Mouse (Mus musculus) hindbrain, postnatal 0 days (tissue): ENCODE data around the gene Auts2. TPM values are rescaled to one million over a fixed set of nuclear protein-coding genes. Genes with fewer than 3 reads are reported as not detected.
A peak's percentile ranks its signal among the peaks of the same experiment; 100 is the strongest.

Experiments
- ATAC-seq: fragments of 200-750 bp; cut with Nextera tagmentation; 2 replicates; pipeline ENCODE4 v1.8.0; 2017; ENCODE audit warnings: mild to moderate bottlenecking, moderate TSS enrichment, moderate library complexity
- DNase-seq: peaks from one replicate; pipeline ENCODE4 v3.0.0-alpha.2; 2015; ENCODE audit warnings: low spot score
- H3K27ac ChIP-seq: fragments of 300-500 bp; sonication (generic); 2 replicates; pipeline ENCODE4 v1.5.1; 2014; ENCODE audit warnings: mild to moderate bottlenecking
- H3K27me3 ChIP-seq: fragments of 300-500 bp; sonication (generic); 2 replicates; pipeline ENCODE4 v1.6.1; 2014; ENCODE audit warnings: low read length, mixed read lengths; ENCODE audit not compliant: insufficient read depth
- H3K36me3 ChIP-seq: fragments of 300-500 bp; sonication (generic); 2 replicates; pipeline ENCODE4 v1.6.1; 2014; ENCODE audit warnings: low read length, mixed read lengths; ENCODE audit not compliant: insufficient read depth
- H3K4me1 ChIP-seq: fragments of 300-500 bp; sonication (generic); 2 replicates; pipeline ENCODE4 v1.6.1; 2014; ENCODE audit warnings: antibody characterized with exemption, low read length, mixed read lengths; ENCODE audit not compliant: insufficient read depth
- H3K4me2 ChIP-seq: fragments of 300-500 bp; sonication (generic); 2 replicates; pipeline ENCODE4 v1.6.1; 2014; ENCODE audit warnings: low read depth, mild to moderate bottlenecking, low read length, moderate library complexity, mixed read lengths
- H3K4me3 ChIP-seq: fragments of 300-500 bp; sonication (generic); 2 replicates; pipeline ENCODE4 v1.5.1; 2014; ENCODE audit warnings: low read length
- H3K9ac ChIP-seq: fragments of 300-500 bp; sonication (generic); replicated peaks from 2 replicates; pipeline ENCODE4 v1.6.1; 2014; ENCODE audit warnings: mild to moderate bottlenecking, low read length, moderate library complexity, mixed read lengths
- H3K9me3 ChIP-seq: fragments of 300-500 bp; sonication (generic); 2 replicates; pipeline ENCODE4 v1.6.1; 2016; ENCODE audit warnings: low read length, mixed read lengths
- CTCF ChIP-seq: IDR thresholded peaks from 2 replicates; pipeline ENCODE4 v1.5.1; 2016; ENCODE audit warnings: antibody characterized with exemption, control low read depth, low read depth
- WGBS: fragments of 180-500 bp; shearing (Covaris S2); extraction: QIAGEN DNeasy Blood & Tissue Kit; methylation state at CpG from one replicate; pipeline ENCODE4 v1.1.7; 2014; 5-methylcytosine and 5-hydroxymethylcytosine counted together
- polyA plus RNA-seq: library from polyadenylated mRNA; unstranded; fragments of >200 nt; fragmentation: Nextera tagmentation; extraction: Ambion mirVana; gene quantifications from 2 replicates; pipeline ENCODE4 v1.2.1, GENCODE M21; 2015
- total RNA-seq: library from RNA; depleted of rRNA; stranded (reverse); fragments of >200 nt; gene quantifications from 2 replicates; pipeline ENCODE4 v1.2.3, GENCODE M21; 2014

Auts2 gene
- total and polyA plus RNA-seq, 2 experiments from 2014 or later: 39.3 to 54.9 TPM

DNA sequence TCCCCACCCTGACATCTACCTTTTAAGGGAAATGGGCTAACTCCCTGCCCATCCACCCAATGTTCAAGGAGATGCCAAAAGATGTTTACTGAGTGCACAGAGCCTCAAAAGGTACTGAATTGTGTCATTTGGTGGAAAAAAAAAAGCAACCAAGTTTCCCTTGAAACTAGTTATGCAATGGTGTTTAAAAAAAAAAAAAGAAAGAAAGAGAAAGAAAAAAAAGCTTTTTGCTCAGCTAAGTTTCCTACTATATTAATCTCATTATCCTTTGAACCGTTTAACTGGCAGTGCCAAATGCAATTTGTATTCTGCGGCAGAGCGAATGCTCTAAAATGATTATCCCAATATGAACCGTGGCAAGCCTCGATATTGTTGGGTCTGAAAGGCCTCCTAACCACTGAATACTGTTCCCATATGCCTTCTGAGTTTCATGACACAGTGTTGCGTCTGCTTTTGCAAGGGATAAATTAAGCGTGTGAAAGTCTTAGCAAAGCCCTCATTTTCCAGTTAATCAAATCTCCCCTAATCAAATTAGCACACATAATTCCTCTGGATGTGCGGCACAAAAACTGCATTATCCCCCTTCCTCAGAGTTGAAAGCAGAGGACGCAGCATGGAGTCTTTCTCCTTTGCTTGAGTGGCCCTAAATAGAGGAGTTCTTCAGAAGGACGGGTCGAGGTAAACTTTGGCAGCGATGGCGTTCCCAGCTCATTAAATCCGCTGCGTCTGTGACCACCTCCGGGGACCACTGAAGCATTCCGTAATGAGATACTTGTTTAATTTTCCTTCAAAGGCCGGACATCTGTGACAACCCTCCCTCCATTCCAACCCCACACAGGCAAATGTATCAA, 897.6 kb downstream of the Auts2 start:
- H3K27ac ChIP-seq: no peak overlapping the region
- H3K36me3 ChIP-seq: no peaks in the 10 kb centered on the region
- WGBS: 24% methylated on average over 18 of the region's 18 CpGs
- no peaks in the 10 kb centered on the region for H3K9me3 ChIP-seq
- peak; percentile 80 for DNase-seq
- H3K4me1 ChIP-seq: peaks cover 47% of the 10 kb centered on the region
- H3K27me3 ChIP-seq: no peaks in the 10 kb centered on the region
- H3K4me3 ChIP-seq: no peak overlapping the region
- no peak overlapping the region for H3K4me2 ChIP-seq
- TF ChIP-seq CTCF: no peak
- no peak overlapping the region for H3K9ac ChIP-seq
- peak; percentile 39 for ATAC-seq

DNA sequence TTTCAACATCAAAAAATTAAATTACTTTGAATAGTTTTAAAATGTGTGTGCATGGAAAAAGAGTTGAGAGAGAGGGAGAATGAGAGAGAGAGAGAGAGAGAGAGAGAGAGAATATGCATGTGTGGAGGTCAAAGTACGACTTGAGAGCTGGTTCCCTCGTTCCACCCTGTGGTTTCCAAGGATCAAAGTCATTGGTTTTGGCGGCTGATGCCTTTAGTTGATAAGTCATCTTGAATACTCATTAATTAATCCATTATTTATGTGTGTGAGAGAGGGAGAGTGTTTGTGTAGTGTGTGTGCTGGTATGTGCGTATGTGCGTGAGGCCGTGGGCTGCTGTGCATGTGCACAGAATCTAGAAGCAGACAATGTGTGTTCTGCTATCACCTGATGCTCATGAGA, 898.8 kb downstream of the Auts2 start:
- Histone ChIP-seq H3K4me2 (no peak overlapping the region), H3K4me1 (peaks cover 47% of the 10 kb centered on the region), H3K27ac (no peak overlapping the region), H3K27me3 (no peaks in the 10 kb centered on the region), H3K36me3 (no peaks in the 10 kb centered on the region), H3K9me3 (no peaks in the 10 kb centered on the region), H3K9ac (no peak overlapping the region), H3K4me3 (no peak overlapping the region)
- no peak for TF ChIP-seq CTCF
- ATAC-seq (no peak), DNase-seq (no peak)
- WGBS: 65% methylated on average over 6 of the region's 6 CpGs

DNA sequence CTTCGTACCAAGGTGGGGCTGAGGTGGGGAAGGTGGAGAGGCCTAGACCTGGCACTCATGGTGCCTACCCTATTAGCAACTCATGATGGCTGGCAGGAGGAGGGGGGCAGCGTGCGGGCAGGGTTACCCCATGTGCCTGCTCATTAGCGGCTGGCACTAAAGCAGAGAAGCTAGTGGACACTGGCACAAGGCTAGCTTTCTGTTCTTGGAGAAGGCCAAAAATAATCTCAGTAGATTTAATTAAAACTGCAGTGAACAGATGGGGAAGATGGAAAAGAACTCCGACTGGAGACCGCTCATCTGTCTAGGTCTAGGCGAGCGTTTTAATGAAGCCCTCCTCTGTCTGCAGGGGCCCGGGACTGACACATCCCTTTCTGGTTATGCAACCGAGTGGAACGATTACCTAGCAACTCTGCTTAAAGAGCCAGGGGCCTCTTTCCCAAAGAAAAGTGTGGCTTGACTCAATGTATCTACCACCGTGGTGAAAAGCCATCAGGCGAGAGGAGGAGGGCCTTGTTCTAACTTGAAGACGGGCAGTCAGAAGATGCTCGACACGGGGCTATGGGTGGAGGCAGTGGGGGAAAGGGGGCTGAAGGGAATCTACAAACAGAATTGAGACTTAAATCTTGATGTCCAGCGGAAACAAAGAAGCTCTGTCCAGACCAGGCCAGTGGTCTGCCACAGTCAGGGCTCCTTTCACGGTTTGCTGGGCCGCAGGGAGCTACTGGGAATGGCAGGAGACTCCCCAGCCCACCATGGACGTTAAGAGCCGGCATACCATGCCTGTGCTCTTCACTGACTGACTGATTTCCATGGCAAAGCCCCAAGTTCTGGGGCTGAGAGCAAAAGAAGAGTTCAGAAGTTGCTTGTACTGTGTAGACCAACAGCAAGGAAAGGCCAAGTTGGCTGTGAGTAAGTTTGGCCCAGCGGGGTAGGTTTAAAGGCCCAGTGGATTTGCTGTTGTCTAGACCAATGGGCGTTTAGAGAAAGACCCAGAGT, 899.7 kb downstream of the Auts2 start:
- 28% methylated on average over 23 of the region's 23 CpGs for WGBS
- Histone ChIP-seq H3K27ac (peak overlapping the region; percentile 58), H3K4me2 (no peak overlapping the region), H3K36me3 (no peaks in the 10 kb centered on the region), H3K4me1 (peaks cover 47% of the 10 kb centered on the region), H3K4me3 (no peak overlapping the region), H3K9me3 (no peaks in the 10 kb centered on the region), H3K27me3 (no peaks in the 10 kb centered on the region), H3K9ac (no peak overlapping the region)
- TF ChIP-seq CTCF: no peak
- DNase-seq (peak; percentile 84), ATAC-seq (peak; percentile 89)

DNA sequence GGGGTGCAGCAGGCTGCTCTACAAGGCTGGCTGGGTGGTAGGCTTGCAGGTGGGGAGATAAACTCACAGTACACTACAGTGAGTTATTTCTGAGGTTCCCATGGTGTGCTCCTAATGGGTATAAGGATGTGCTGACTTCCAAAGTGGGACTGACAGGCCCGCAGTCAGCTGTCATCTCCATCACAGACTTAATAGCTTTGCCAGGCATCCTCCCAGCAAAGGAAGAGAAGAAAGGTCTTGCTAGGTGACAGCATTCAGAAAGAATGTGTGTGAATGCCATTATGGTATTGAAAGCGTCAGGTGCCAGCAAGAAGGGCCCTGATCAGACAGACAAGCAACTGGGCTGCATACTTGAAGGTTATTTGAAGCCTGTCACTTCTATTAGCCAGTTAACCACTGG, 900.4 kb downstream of the Auts2 start:
- Histone ChIP-seq H3K36me3 (no peaks in the 10 kb centered on the region), H3K4me2 (no peak overlapping the region), H3K9ac (no peak overlapping the region), H3K9me3 (no peaks in the 10 kb centered on the region), H3K4me1 (peaks cover 41% of the 10 kb centered on the region), H3K4me3 (no peak overlapping the region), H3K27ac (peak overlapping the region; percentile 58; the same call in 1 of the 2 replicates), H3K27me3 (no peaks in the 10 kb centered on the region)
- 33% methylated on average over 2 of the region's 2 CpGs for WGBS
- no peak for TF ChIP-seq CTCF
- DNase-seq (no peak), ATAC-seq (no peak)

DNA sequence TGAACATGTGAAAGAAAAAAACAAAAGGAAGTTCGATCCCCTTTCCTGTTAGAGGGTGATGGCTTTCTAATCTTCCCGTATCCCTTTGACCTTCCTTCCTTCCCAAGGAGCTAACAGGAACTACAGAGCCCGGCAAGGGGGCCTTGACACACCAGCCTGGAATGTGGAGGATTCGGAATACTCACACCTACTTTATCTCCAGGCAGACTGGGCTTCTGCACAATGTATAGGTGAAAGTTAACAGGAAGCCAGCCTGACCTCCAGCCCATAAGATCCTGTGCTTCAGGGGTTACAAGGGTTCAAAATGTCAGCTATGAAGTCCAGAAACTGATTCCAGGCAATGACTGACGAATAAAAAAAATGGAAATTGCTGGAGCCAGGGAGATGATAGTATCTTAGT, 906.7 kb downstream of the Auts2 start:
- 92% methylated on average over 5 of the region's 5 CpGs for WGBS
- Histone ChIP-seq H3K4me1 (peaks cover 6% of the 10 kb centered on the region; the same call in 1 of the 2 replicates), H3K9ac (no peak overlapping the region), H3K36me3 (no peaks in the 10 kb centered on the region), H3K9me3 (no peaks in the 10 kb centered on the region), H3K4me3 (no peak overlapping the region), H3K27ac (no peak overlapping the region), H3K27me3 (no peaks in the 10 kb centered on the region), H3K4me2 (no peak overlapping the region)
- no peak for TF ChIP-seq CTCF
- DNase-seq (no peak), ATAC-seq (no peak)

DNA sequence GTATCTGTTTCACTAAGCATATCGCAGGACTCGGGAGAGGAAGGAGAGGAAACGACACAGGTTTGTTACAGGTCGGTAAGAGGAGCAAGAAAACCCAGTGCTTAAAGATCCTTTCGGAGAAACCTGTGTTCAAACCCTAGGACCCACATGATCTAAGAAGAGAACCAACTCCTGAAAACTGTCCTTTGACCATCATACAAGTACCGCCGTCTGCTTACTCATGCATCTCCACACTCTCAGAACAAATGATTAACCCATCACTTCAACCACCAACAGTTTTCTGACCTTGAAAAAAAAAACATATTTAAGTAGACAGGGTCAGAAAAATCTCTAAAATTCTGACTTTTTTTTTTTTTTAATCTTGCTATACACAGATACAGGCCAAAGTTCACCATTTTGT, 908.4 kb downstream of the Auts2 start:
- Histone ChIP-seq H3K36me3 (no peaks in the 10 kb centered on the region), H3K4me1 (peaks cover 18% of the 10 kb centered on the region; the same call in 1 of the 2 replicates), H3K4me2 (no peak overlapping the region), H3K27me3 (no peaks in the 10 kb centered on the region), H3K9me3 (no peaks in the 10 kb centered on the region), H3K9ac (no peak overlapping the region), H3K27ac (no peak overlapping the region), H3K4me3 (no peak overlapping the region)
- DNase-seq (no peak), ATAC-seq (no peak)
- no peak for TF ChIP-seq CTCF
- WGBS: 96% methylated on average over 7 of the region's 7 CpGs
